Mouse (Mus musculus) myocyte (in vitro differentiated cells): ENCODE measurements around the gene Elmo3.

Experiments
- CEBPB ChIP-seq: IDR thresholded peaks from 2 replicates; pipeline ENCODE4 v1.6.1; 2011; ENCODE audit warnings: mild to moderate bottlenecking, moderate library complexity; ENCODE audit not compliant: poor library complexity, insufficient read depth, severe bottlenecking
- E2F4 ChIP-seq: IDR thresholded peaks from one replicate; pipeline ENCODE4 v1.6.1; 2011; ENCODE audit warnings: mild to moderate bottlenecking, control low read depth, moderate library complexity; ENCODE audit not compliant: insufficient read depth
- MAX ChIP-seq: IDR thresholded peaks from one replicate; pipeline ENCODE4 v1.6.1; 2011; ENCODE audit warnings: low read depth, mild to moderate bottlenecking, control low read depth
- MYOG ChIP-seq, 3 experiments: IDR thresholded peaks; one replicate each; pipeline ENCODE4 v1.6.1; 2011; ENCODE audit warnings: control low read depth in 2 of 3, low read depth in 2 of 3, mild to moderate bottlenecking in 2 of 3; ENCODE audit not compliant: insufficient read length in 2 of 3, control insufficient read depth in 1 of 3, insufficient read depth in 1 of 3
- POLR2A ChIP-seq: IDR thresholded peaks from one replicate; pipeline ENCODE4 v1.6.1; 2011; ENCODE audit warnings: low read depth, mild to moderate bottlenecking, control low read depth, moderate library complexity; ENCODE audit not compliant: insufficient read length
- POLR2AphosphoS2 ChIP-seq: IDR thresholded peaks from one replicate; pipeline ENCODE4 v1.6.1; 2011; ENCODE audit warnings: low read depth, control low read depth; ENCODE audit not compliant: insufficient read length
- REST ChIP-seq: IDR thresholded peaks from one replicate; pipeline ENCODE4 v1.6.1; 2011; ENCODE audit warnings: mild to moderate bottlenecking, control low read depth, moderate library complexity; ENCODE audit not compliant: insufficient read depth, insufficient read length
- SRF ChIP-seq: IDR thresholded peaks from one replicate; pipeline ENCODE4 v1.6.1; 2011; ENCODE audit warnings: low read depth; ENCODE audit not compliant: control insufficient read depth, insufficient read length
- TCF12 ChIP-seq: IDR thresholded peaks from one replicate; pipeline ENCODE4 v1.6.1; 2011; ENCODE audit warnings: mild to moderate bottlenecking, control low read depth; ENCODE audit not compliant: poor library complexity, insufficient read depth, severe bottlenecking
- TCF3 ChIP-seq: IDR thresholded peaks from one replicate; pipeline ENCODE4 v1.6.1; 2011; ENCODE audit warnings: low read depth, control low read depth; ENCODE audit not compliant: insufficient read length
- USF1 ChIP-seq: IDR thresholded peaks from one replicate; pipeline ENCODE4 v1.6.1; 2011; ENCODE audit warnings: low read depth, mild to moderate bottlenecking, control low read depth, moderate library complexity

- TF ChIP-seq POLR2A: peak; percentile 24
- no peak for TF ChIP-seq TCF12
- TF ChIP-seq USF1: no peak
- TF ChIP-seq MAX: no peak
- TF ChIP-seq REST: no peak
- no peak for TF ChIP-seq SRF
- no peak for TF ChIP-seq E2F4
- TF ChIP-seq POLR2AphosphoS2: no peak
- no peak for TF ChIP-seq MYOG (IDR thresholded peaks at IDR 0.05; ENCODE audit: control insufficient read depth in 1 of 3, insufficient read depth in 1 of 3, insufficient read length in 2 of 3, low read depth in 2 of 3)
- TF ChIP-seq CEBPB: no peak
- TF ChIP-seq TCF3: no peak
Observed at GRCm38 (mm10) chr8:105265128-105265527, 40.3 kb upstream of the Elmo3 start.
